Mouse (Mus musculus) gastrocnemius, postnatal 10 days (tissue): ENCODE measurements at regions not wholly inside any gene's neighbourhood (a gene's known extent, or its start where the extent isn't known, plus 50 kb on each side); places are given as distances from the start of the nearest gene placed in this dataset.
A peak's percentile ranks its signal among the peaks of the same experiment; 100 is the strongest.
"Not testable (repeated sequence)": the region's sequence is repeated elsewhere in the genome, so short reads cannot be mapped to it uniquely, and the experiment has no call there.

Experiments used
- DNase-seq: peaks from one replicate; pipeline ENCODE4 v3.0.0; 2021; ENCODE audit warnings: mixed read lengths

DNA sequence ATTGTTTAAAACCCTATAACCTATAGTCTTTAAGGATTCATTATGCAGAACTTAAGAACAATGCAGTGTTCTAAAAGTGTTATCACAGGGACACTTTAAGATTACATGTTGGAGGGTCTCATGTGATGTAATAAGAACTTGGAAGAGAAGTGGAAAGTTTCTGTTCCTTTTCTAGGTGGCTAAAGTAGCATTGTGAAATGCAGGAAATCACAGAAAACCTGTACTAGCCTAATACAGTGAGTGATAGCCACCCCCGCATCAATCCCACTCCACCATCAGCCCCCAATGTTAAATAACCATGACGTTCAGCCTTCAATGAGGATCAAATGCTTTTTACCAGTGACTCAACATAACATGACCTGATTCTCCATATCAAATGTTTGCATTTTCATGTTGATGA lies 147.4 kb upstream of the Palmd start:
- no peak for DNase-seq

DNA sequence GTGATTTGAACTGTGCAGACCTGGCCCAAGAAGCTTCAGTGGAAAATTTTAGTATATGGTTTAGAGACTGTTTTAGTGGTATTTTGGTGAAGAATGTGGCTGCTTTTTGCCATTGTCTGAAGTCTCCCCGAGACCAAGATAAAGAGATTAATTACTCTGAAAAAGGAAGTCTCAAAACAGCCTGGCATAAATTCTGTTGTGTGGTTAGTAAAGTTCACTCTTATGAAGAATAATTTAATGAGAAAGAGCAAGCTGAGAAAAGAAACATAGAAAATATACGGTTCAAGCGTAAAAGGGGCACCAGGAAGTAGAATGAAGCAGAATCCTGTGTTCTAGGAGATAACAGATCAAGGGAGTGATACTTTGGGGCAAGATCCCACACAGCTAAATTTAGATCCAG lies 144.0 kb upstream of the Palmd start:
- no peak for DNase-seq

DNA sequence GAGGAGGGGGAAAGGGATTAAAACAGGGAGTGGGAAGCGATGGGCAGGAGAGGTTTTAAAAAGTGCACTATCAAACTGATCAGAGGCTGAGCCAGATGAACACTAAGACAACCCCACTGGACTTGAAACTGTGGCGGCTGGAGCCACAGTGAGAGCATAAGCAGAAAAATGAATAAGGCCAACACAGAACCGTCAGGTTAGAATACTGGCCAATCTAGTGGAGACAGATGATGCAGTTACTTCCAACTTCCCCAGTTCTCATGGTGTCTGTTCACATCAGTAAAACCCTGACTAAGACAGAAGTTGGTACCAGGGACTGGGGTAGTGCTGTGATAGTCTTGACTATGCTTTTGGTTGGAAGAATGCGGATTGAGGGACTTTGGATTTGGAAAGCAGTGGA lies 143.5 kb upstream of the Palmd start:
- DNase-seq = no peak

DNA sequence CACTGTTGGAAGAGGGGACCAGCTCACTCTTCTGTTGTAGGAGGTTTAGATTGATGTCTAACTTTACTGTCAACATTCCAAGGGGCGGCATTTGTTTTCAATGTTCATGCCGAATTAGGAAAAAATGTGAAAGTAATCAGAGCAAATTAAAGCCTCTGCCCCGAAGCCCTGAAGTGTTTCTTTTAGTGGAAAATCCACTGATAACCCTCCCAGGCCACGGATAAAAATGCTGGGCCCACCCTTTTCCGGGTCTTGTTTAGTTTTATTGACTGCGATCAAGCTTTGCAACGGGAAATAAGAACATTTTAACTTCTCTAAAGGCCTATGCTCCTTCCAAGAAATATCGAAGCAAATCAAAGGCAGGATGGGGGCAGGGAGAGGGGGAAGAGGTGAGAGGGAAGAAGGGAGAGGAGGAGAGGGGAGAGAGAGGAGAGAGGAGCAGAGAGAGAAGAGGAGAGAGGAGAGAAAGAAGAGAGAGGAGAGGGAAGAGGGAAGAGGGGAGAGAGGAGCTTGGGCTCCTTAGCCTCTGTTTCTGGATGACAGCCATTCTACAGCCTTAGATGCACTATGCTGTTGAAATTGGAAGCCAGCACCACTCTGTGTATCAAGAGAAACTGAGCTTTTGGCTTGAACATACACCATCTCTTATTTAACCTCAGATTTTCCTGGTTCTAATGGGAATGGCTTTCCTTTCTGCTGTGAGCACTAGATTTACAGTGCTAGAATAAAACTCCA lies 140.3 kb upstream of the Palmd start:
- DNase-seq = no peak

DNA sequence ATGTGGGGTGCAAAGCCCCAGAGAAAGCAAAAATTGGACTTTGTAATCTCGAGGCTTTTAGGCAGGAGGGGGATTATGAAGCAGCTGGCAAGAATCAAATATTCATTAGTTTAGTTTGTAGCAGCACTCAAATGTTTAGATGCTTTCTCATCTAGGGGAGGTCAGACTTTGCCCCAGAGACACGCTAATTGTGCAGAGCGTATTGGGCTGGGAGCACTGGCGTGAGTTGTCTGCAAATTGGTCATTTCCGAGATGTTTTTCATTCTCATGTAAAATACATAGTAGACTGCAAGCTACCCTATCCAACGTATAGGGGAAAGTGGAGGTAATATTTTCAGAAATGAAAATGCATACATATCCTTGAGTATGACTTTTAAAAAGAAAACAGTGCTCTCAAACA lies 139.2 kb upstream of the Palmd start:
- DNase-seq = no peak

DNA sequence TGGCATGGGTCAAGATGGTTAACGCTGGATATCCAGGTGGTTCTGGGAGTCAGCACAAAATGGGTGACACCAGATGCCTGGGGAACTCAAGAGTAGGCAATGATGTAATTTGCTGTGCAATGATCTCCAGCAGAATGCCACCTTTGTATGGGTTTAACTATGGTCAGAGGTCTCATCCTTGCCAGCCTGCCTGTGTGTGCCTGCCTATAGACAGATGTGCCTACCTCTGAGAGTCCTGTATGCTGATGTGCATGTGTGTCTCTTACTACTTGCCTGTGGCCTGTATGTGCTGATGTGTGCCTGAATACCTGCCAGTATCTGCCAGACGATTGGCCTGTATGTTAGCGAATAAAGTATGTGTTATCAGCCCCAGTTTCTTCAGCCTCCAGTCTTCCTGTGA lies 138.6 kb upstream of the Palmd start:
- no peak for DNase-seq

DNA sequence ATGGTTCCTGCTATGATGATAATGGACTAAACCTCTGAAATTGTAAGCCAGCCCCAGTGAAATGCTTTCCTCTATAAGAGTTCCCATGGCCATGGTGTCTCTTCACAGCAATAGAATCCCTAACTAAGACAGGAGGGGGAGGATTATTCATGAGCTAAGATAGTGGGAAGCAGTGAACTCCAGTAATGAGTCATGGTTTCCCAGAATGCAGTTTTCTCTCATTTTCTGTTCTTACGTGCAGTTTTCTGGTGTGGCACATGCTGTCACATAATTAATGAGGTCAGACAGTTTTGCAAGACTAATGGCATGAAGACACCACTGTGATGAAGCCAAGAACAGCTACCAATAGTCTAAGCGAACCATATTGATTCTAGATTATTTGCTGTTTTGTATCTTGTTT lies 118.9 kb upstream of the Palmd start:
- DNase-seq = no peak

DNA sequence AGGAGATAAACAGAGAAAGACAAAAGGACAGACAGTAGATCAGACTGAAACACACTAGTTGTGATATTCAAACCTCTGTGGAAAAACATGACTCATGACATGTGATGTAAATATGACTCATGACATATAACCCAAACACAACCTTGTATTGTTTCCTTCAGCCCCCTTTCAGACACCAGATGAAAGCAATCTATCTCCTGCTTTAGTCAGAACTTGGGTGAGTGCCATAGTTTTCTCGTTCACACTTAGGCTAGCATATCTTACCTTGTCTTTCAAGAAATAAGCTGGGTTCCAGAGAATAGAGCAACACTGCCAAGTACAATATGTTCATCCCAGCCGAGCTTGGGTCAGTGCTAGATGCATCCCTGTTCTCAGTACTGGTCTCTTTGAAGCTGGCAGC lies 107.9 kb upstream of the Palmd start:
- DNase-seq = no peak

DNA sequence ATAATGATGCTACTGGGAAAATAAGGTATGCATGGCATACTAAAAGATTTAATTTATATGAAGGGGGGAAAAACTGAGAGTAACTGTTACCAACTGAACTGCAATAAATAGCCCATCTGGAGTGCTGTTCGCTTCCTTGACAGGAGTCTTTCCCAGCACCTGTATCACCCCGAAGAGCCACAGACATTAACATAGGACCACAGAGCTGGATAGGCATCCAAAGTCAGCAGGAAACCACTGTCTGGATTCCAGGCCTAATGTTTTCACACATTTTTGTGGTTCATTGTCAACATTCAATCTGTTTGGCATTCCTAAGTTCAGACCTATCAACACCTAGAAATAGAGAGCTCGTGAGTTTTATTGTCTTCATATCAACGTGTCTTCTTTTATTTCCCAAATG lies 104.6 kb upstream of the Palmd start:
- DNase-seq = no peak

DNA sequence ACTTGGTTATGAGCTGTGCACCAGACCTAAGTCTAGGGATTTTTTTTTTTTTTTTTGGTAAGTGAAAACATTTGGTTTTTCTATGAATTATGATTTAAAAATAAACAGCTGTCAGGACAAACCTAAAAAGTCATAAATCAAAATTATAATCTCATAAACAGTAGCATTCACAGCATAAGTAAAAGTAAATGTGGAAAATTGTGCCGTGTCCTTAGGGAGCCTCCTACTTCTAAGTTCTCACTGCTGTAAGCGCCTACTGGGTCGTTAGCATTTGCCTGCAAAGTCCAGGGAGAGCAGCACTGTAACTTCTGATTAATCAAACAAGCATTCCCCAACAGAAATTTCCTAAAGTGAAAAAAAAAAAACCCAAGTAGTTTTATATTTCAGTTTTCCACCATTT lies 104.2 kb upstream of the Palmd start:
- no peak for DNase-seq

DNA sequence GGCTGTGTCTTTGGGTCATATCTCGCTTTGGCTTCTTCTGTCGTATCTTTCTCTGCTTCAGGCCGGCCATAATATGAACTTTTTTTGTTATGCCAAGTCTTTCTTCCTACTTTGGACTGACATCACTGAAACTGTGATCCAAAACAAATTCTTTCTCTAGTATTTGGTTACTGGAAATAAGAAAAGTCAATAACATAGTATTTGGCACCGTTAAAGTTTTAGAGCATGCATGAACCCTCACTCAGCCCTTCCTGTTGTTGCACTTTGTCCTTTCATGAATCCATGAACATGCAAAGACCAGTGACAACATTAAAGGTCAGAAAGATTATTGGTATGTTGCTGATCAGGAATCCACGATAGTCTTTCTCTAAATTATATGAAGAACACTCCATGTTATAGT lies 103.1 kb upstream of the Palmd start:
- DNase-seq = no peak

DNA sequence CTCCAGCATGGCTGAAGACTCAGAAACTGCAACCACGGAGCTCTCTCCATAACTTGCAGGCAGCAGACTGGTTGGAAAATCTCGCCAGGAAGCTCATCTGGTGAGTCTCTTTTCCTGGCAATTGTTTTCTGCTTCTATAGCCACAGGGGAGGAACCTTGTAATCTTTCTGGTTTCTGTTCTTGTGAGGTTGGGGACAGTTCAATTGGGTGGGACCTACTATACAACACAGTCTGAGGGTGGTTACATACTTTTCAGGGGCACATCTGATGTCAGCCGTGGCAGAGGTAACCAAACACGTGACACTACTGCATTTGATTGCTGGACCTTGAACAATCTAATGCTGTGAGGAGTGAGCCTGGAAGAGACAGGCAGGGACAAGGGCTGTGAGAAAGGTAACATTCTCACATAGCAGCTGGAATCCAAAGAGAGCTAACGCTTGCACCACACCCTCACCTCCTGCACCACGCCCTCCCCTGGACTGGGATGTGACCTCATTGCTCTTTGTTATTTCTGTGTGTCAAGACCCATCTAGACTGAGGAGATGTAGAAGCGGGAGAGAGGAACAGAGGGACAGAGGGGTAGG lies 98.8 kb upstream of the Palmd start:
- DNase-seq = no peak

DNA sequence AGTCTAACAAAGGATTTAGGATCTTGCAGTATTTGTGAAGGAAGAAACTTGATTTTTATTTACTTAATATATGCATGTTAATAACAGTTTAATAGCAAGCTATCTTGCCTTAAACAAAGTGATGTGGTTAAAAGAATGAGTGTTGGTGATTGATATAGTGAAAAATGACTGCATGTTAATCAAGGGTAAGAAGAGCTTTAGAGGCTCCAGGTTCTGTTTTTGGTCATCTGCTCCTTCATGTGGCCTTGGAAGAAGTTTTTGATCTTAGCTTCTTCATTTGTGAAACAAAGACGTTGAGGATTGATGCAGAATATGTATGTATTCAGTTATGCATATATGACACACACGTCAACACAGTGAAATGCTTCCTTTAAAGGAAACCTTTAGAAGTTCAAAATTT lies 97.1 kb upstream of the Palmd start:
- no peak for DNase-seq

DNA sequence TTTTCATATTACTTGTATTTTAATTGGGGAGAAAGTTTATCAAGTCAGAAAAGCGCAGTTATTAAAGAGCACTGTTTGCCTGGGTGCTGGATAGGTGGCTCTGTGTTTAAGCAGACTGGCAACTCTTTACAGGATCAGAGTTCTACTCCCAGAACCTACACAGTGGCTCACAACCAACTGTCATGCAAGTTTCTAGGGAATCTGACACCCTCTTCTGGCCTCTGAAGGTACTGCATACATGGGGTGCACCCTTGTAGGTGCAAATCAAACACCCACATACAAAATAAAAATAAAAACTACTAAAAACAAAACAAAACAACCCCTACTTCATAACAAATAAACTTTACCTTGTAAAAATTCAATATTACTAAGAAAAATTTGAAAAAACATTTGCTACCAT lies 93.0 kb upstream of the Palmd start:
- peak; percentile 18 for DNase-seq

DNA sequence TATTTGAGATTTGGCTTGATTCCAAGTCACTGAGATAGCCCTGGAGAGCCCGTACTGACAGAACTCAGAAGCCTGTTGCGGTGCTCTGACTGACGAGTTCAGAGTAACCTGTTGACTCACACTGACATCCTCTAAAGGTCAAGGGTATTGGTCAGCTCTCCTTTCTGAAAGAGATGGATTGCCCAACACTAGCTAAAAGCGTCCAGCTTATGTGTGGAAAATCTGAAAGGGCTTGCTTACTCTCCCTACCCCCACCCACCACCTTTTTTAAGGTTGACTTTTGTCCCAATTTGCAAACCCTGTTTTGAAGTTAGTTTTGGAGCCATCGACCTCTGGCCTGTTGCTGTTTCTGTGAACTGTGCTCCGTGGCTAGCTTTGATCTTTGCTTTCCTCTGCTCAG lies 92.4 kb upstream of the Palmd start:
- DNase-seq = no peak

DNA sequence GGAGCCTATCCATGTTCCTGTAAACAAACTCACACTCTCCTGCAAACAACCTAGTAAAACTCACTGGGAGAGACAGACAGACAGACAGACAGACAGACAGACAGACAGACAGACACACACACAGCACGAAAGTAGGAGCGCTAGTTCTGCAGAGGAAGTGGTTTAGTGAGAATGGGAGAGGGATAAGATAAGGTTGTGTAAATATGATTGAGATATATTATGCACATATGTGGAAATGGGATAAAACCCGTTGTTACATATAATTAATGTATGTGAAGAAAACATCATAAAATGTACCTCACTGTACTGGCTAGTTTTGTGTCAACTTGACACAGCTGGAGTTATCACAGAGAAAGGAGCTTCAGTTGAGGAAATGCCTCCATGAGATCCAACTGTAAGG lies 85.9 kb upstream of the Palmd start:
- DNase-seq = not testable (repeated sequence)

DNA sequence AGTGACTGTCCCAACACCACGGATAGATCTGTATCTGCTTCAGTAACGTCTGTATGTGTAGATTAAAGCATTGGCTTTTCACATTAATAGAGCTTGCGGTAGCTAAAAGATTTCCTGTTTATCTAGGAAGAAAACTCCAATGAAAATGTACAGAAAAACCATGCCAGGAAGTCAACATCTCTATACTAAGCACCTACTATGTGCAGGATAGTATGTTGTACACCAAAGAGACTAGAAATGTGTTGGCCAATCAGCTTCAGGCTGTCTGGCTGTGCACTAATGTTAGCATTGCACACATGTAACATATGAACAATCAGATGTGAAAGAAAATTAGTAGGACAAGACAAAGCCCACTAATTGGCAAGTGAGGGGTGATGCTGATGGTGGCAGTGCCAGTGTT lies 82.6 kb upstream of the Palmd start:
- DNase-seq = no peak

DNA sequence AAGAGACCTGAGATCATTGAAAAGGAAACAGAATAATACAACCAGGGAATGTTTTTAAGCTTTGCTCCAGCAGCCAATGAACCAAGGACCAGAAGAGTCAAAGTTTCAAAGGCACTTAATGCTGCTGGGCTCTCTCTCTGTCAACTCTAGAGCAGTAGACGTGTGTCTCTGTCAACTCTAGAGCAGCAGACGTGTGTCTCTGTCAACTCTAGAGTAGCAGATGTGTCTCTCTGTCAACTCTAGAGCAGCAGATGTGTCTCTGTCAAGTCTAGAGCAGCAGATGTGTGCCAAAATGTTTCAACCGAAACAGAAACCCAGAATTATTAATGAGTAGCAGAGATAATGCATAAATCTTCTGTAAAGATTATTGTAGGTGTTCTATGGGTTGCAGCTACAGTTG lies 82.1 kb upstream of the Palmd start:
- no peak for DNase-seq

DNA sequence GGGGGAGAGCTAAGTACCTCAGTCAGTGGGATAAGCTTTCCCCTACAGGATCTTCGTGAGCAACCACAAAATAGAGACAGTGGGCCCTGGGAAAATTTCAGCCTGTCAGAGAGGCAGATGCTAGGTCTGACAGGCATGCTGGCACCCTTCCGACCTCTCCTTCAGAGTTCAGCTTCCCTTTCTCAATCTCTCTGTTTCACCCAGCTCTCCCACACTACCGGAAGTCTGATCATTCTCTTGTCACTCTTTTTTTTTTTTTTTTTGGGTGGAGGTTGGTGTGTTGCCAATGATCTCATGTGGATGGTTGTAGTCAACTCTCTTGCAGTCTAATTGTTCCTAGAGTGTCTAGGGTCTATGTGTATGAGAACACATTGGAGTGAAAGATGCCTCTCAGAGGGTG lies 80.6 kb upstream of the Palmd start:
- DNase-seq = no peak

DNA sequence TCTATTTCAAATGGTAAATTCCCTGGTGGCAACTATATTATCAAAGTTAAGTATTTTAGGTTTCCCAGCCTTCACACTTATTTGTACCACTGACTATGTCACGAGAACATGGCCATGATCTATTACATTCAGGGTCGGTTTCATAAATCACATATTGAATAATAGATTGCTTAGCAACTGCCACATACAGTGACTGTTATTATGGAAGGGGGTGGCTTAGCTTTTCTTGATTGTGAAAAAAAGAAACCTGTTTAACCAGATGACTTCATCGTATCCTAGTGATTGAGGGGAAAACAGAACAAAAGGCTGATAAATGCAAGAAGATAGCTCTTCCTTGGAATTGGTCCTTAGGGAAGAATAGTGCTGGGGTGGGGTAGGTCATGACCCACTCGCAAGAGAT lies 76.0 kb upstream of the Palmd start:
- no peak for DNase-seq

DNA sequence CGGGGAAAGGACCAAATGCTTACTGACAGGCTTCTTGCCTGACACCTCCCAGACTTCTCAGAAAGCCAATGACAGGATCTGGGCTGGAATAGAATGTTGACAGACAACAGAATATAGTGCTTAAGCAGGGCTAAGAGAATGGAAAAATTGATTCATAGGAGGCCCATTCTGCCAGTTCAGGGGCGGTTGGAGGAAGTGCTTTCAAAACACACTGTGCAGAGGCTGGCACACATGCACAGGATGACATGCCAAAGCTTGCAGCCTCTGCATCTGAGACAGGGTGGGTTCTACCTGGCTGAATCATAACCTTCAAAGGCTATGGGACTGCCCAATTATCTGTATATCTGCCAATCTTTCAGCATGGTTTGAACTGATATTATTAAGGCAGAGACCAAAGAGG lies 75.5 kb upstream of the Palmd start:
- no peak for DNase-seq

DNA sequence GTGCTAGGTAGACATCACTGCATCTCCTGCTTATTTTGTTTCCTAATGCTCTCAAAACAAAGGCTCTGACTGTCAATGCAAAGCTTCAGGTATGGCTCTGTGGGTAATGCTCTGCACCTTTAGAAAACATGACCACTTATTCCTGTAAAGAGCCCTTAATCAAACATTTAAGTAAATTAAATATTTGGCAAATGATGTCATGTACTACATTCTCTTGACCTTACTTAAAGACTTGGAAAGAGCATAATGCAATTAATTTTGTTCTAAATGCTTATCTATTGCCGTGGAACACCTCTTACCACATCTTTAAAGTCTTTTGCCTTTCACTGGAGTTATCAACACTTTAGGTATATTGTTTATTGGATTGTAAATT lies 70.1 kb upstream of the Palmd start:
- no peak for DNase-seq

DNA sequence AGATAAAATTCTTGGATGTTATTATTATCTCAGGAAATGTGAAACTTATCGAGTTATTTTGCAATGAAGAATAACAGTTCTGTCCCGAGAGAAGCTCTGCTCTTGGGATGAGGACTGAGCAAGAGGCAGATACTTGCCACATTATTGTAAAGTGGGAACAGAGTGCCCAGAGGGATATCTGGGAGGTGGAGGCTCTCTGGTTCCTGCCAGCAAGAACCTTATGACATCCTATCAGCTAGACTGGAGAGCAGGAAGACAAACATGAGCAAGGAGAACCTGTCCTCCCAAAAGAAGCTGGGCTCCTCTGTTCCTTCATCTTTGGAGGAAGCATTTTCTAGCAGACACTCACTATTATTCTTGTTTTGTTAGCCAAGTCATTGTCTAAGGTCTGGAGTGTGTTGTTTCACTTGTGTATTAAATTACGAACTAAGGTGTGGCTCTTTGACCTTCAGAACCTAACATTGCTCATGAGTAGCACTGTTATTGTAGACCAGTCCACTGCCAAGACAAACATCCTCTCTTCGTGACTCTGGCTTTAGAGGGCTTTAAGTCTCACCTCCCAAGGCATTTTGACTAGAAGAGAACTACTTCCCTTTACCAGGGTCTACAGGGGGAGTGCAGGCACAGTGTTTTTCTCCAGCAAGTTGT lies 69.6 kb upstream of the Palmd start:
- no peak for DNase-seq
